Mouse (Mus musculus): Measurements from ENCODE around the gene Gxylt2.

Gxylt2 gene

GRCm38 (mm10) chr6:100834489-100835160 is 130.1 kb downstream of the Gxylt2 start:
- DNase-seq (ENCODE audit: extremely low read depth, insufficient read length, low spot score), result no peak

- DNase-seq (ENCODE audit: extremely low read depth, insufficient read length, low spot score), result no peak
Measured at GRCm38 (mm10) chr6:100845058-100845457, 140.5 kb downstream of the Gxylt2 start.

- no peak for DNase-seq (ENCODE audit: extremely low read depth, insufficient read length, low spot score)
Measured at GRCm38 (mm10) chr6:100847264-100847663, 142.7 kb downstream of the Gxylt2 start.

- no peak for DNase-seq (ENCODE audit: extremely low read depth, insufficient read length, low spot score)
Measured at GRCm38 (mm10) chr6:100848682-100849375, 144.3 kb downstream of the Gxylt2 start.

- DNase-seq (ENCODE audit: extremely low read depth, insufficient read length, low spot score), result no peak
Measured at GRCm38 (mm10) chr6:100850671-100851081, 146.1 kb downstream of the Gxylt2 start.

GRCm38 (mm10) chr6:100851083-100851482 is 146.5 kb downstream of the Gxylt2 start:
- DNase-seq (ENCODE audit: extremely low read depth, insufficient read length, low spot score), result no peak
